Mouse (Mus musculus): ENCODE results near the gene Sgcd. TPM values are rescaled to one million over a fixed set of nuclear protein-coding genes. Genes with fewer than 3 reads are reported as not detected.

Sgcd gene
- polyA plus RNA-seq, 1 experiment from 2014 or later: 9.1 TPM

- H3K27me3 ChIP-seq: no peaks in the 10 kb centered on the region
- H3K27ac ChIP-seq: no peak overlapping the region
- H3K9me3 ChIP-seq: no peaks in the 10 kb centered on the region
- H3K36me3 ChIP-seq: no peaks in the 10 kb centered on the region
- WGBS: 90% methylated on average over 2 of the region's 2 CpGs
- no peaks in the 10 kb centered on the region for H3K4me1 ChIP-seq (replicated peaks)
- H3K4me3 ChIP-seq (replicated peaks): no peak overlapping the region
- no peak overlapping the region for H3K4me2 ChIP-seq
- ATAC-seq (ENCODE audit: insufficient number of reproducible peaks, insufficient read depth, low FRiP score, low TSS enrichment, low read depth): no peak
- no peak overlapping the region for H3K9ac ChIP-seq (replicated peaks)
Observed at GRCm38 (mm10) chr11:47174977-47175376, 813.8 kb downstream of the Sgcd start.

- Histone ChIP-seq H3K4me2 (no peak overlapping the region), H3K4me1 (replicated peaks) (no peaks in the 10 kb centered on the region), H3K27ac (no peak overlapping the region), H3K9ac (replicated peaks) (no peak overlapping the region), H3K4me3 (replicated peaks) (no peak overlapping the region), H3K36me3 (no peaks in the 10 kb centered on the region), H3K9me3 (no peaks in the 10 kb centered on the region), H3K27me3 (no peaks in the 10 kb centered on the region)
- ATAC-seq (ENCODE audit: insufficient number of reproducible peaks, insufficient read depth, low FRiP score, low TSS enrichment, low read depth): no peak
- WGBS: 84% methylated on average over 6 of the region's 6 CpGs
Observed at GRCm38 (mm10) chr11:47170926-47171625, 817.7 kb downstream of the Sgcd start.

GRCm38 (mm10) chr11:47167376-47167775 lies 821.4 kb downstream of the Sgcd start:
- Histone ChIP-seq H3K4me3 (replicated peaks) (no peak overlapping the region), H3K9me3 (no peaks in the 10 kb centered on the region), H3K27me3 (no peaks in the 10 kb centered on the region), H3K36me3 (no peaks in the 10 kb centered on the region), H3K4me1 (replicated peaks) (no peaks in the 10 kb centered on the region), H3K4me2 (no peak overlapping the region), H3K27ac (no peak overlapping the region), H3K9ac (replicated peaks) (no peak overlapping the region)
- ATAC-seq (ENCODE audit: insufficient number of reproducible peaks, insufficient read depth, low FRiP score, low TSS enrichment, low read depth): no peak
- WGBS: 88% methylated on average over 4 of the region's 4 CpGs

GRCm38 (mm10) chr11:47158089-47158488 lies 830.7 kb downstream of the Sgcd start:
- Histone ChIP-seq H3K27ac (no peak overlapping the region), H3K4me1 (replicated peaks) (no peaks in the 10 kb centered on the region), H3K27me3 (no peaks in the 10 kb centered on the region), H3K4me3 (replicated peaks) (no peak overlapping the region), H3K9me3 (no peaks in the 10 kb centered on the region), H3K36me3 (no peaks in the 10 kb centered on the region), H3K9ac (replicated peaks) (no peak overlapping the region), H3K4me2 (no peak overlapping the region)
- no peak for ATAC-seq (ENCODE audit: insufficient number of reproducible peaks, insufficient read depth, low FRiP score, low TSS enrichment, low read depth)
- 44% methylated on average over 1 of the region's 1 CpGs for WGBS

GRCm38 (mm10) chr11:47156730-47157693 lies 831.8 kb downstream of the Sgcd start:
- WGBS: 36% methylated on average over 1 of the region's 1 CpGs
- H3K36me3 ChIP-seq: no peaks in the 10 kb centered on the region
- no peak overlapping the region for H3K4me2 ChIP-seq
- no peaks in the 10 kb centered on the region for H3K9me3 ChIP-seq
- no peaks in the 10 kb centered on the region for H3K4me1 ChIP-seq (replicated peaks)
- H3K27ac ChIP-seq: no peak overlapping the region
- no peaks in the 10 kb centered on the region for H3K27me3 ChIP-seq
- no peak overlapping the region for H3K9ac ChIP-seq (replicated peaks)
- 0 out of 2 replicates have a peak, but pooled peaks have one; percentile 20 for ATAC-seq (ENCODE audit: insufficient number of reproducible peaks, insufficient read depth, low FRiP score, low TSS enrichment, low read depth)
- no peak overlapping the region for H3K4me3 ChIP-seq (replicated peaks)

- WGBS: 75% methylated on average over 5 of the region's 5 CpGs
- no peak overlapping the region for H3K4me2 ChIP-seq
Observed at GRCm38 (mm10) chr11:47154837-47155430, 833.8 kb downstream of the Sgcd start.

GRCm38 (mm10) chr11:47149607-47150006 lies 839.2 kb downstream of the Sgcd start:
- no peak overlapping the region for H3K9ac ChIP-seq (replicated peaks)
- H3K27me3 ChIP-seq: no peaks in the 10 kb centered on the region
- no peak overlapping the region for H3K4me2 ChIP-seq
- no peak for ATAC-seq (ENCODE audit: insufficient number of reproducible peaks, insufficient read depth, low FRiP score, low TSS enrichment, low read depth)
- no peak overlapping the region for H3K27ac ChIP-seq
- H3K4me1 ChIP-seq (replicated peaks): no peaks in the 10 kb centered on the region
- 80% methylated on average over 9 of the region's 9 CpGs for WGBS
- no peaks in the 10 kb centered on the region for H3K36me3 ChIP-seq
- H3K4me3 ChIP-seq (replicated peaks): no peak overlapping the region
- no peaks in the 10 kb centered on the region for H3K9me3 ChIP-seq

More at GRCm38 (mm10) chr11:47154837-47155430, 833.8 kb downstream of the Sgcd start:
- Histone ChIP-seq H3K9ac (replicated peaks) (no peak overlapping the region), H3K9me3 (no peaks in the 10 kb centered on the region), H3K36me3 (no peaks in the 10 kb centered on the region), H3K4me1 (replicated peaks) (no peaks in the 10 kb centered on the region), H3K27me3 (no peaks in the 10 kb centered on the region), H3K27ac (no peak overlapping the region), H3K4me3 (replicated peaks) (no peak overlapping the region)
- ATAC-seq (ENCODE audit: insufficient number of reproducible peaks, insufficient read depth, low FRiP score, low TSS enrichment, low read depth): no peak

- H3K27ac ChIP-seq: no peak overlapping the region
- H3K27me3 ChIP-seq: no peaks in the 10 kb centered on the region
- no peak overlapping the region for H3K4me3 ChIP-seq (replicated peaks)
- 0 out of 2 replicates have a peak, but pooled peaks cover 3% of the 10 kb centered on the region for H3K9me3 ChIP-seq
- no peaks in the 10 kb centered on the region for H3K36me3 ChIP-seq
- H3K4me1 ChIP-seq (replicated peaks): no peaks in the 10 kb centered on the region
- H3K9ac ChIP-seq (replicated peaks): no peak overlapping the region
- ATAC-seq (ENCODE audit: insufficient number of reproducible peaks, insufficient read depth, low FRiP score, low TSS enrichment, low read depth): no peak
- H3K4me2 ChIP-seq: no peak overlapping the region
- WGBS: 74% methylated on average over 2 of the region's 2 CpGs
Observed at GRCm38 (mm10) chr11:47139867-47140266, 848.9 kb downstream of the Sgcd start.

- ATAC-seq (ENCODE audit: insufficient number of reproducible peaks, insufficient read depth, low FRiP score, low TSS enrichment, low read depth): no peak
Observed at GRCm38 (mm10) chr11:47139271-47139670, 849.5 kb downstream of the Sgcd start.

GRCm38 (mm10) chr11:47132410-47132809 lies 856.4 kb downstream of the Sgcd start:
- H3K9me3 ChIP-seq: no peaks in the 10 kb centered on the region
- ATAC-seq (ENCODE audit: insufficient number of reproducible peaks, insufficient read depth, low FRiP score, low TSS enrichment, low read depth): no peak
- whole genome bisulfite sequencing: 95% methylated on average over 6 of the region's 6 CpGs

More at GRCm38 (mm10) chr11:47139271-47139670, 849.5 kb downstream of the Sgcd start:
- Histone ChIP-seq H3K27me3 (no peaks in the 10 kb centered on the region), H3K9me3 (0 out of 2 replicates have a peak, but pooled peaks cover 3% of the 10 kb centered on the region), H3K4me1 (replicated peaks) (no peaks in the 10 kb centered on the region), H3K4me2 (no peak overlapping the region), H3K9ac (replicated peaks) (no peak overlapping the region), H3K4me3 (replicated peaks) (no peak overlapping the region), H3K27ac (no peak overlapping the region), H3K36me3 (no peaks in the 10 kb centered on the region)
- 53% methylated on average over 1 of the region's 1 CpGs for WGBS

GRCm38 (mm10) chr11:47130432-47130831 lies 858.3 kb downstream of the Sgcd start:
- H3K9me3 ChIP-seq: no peaks in the 10 kb centered on the region
- H3K4me2 ChIP-seq: no peak overlapping the region
- H3K27me3 ChIP-seq: no peaks in the 10 kb centered on the region
- no peaks in the 10 kb centered on the region for H3K36me3 ChIP-seq
- no peak overlapping the region for H3K9ac ChIP-seq (replicated peaks)
- peaks cover 9% of the 10 kb centered on the region; the same call in 1 of the 2 replicates for H3K4me1 ChIP-seq (replicated peaks)
- no peak for ATAC-seq (ENCODE audit: insufficient number of reproducible peaks, insufficient read depth, low FRiP score, low TSS enrichment, low read depth)
- no peak overlapping the region for H3K27ac ChIP-seq
- WGBS: 61% methylated on average over 3 of the region's 3 CpGs
- no peak overlapping the region for H3K4me3 ChIP-seq (replicated peaks)

More at GRCm38 (mm10) chr11:47132410-47132809, 856.4 kb downstream of the Sgcd start:
- H3K9ac ChIP-seq (replicated peaks): no peak overlapping the region
- H3K27me3 ChIP-seq: no peaks in the 10 kb centered on the region
- no peaks in the 10 kb centered on the region for H3K36me3 ChIP-seq
- no peak overlapping the region for H3K4me2 ChIP-seq
- no peak overlapping the region for H3K4me3 ChIP-seq (replicated peaks)
- peaks cover 9% of the 10 kb centered on the region; the same call in 1 of the 2 replicates for H3K4me1 ChIP-seq (replicated peaks)
- H3K27ac ChIP-seq: no peak overlapping the region
